ENCODE assay signal across 25 mouse cellular contexts in genomic region chr4:62372818-62373520, GRCm38 (mm10). TPM values are rescaled to one million over a fixed set of nuclear protein-coding genes. Genes with fewer than 3 reads are reported as not detected.
DNase-seq lines count a peak whose midpoint lies in the region; ATAC-seq and TF ChIP-seq lines count a peak whose summit lies in the region.
"Had no signal": no experiment of that assay in that cellular context is flagged by ENCODE, and none has a peak within 500 bp of the region (broad histone marks: within the 10 kb centered on the region; RNA-seq: fewer than 3 reads in every experiment).

No protein-coding gene starts in this region.

- peaks cover 23% of the 10 kb centered on the region for H3K4me1 ChIP-seq in kidney, adult 2 months (ENCODE audit: control insufficient read depth, insufficient read depth, low read length)
- H3K4me1 ChIP-seq in liver, postnatal 0 days (ENCODE audit: insufficient read depth), result peaks cover 65% of the 10 kb centered on the region
- H3K4me1 ChIP-seq: embryonic facial prominence, embryonic 12.5 days had no signal

- peak; percentile 36 to 60 for DNase-seq in adrenal gland, adult (ENCODE audit: inconsistent age in 2 of 2, low spot score in 1 of 2)
- DNase-seq in adrenal gland, postnatal 14 days, result no peak
- DNase-seq in kidney, adult 2 months, result no peak
- no peak for DNase-seq in kidney, postnatal 4 days
- no peak for DNase-seq in liver, postnatal 0 days
- no peak for DNase-seq in thymus, adult 18-20 months
- DNase-seq in layer of hippocampus, adult 9-11 months, result no peak
- DNase-seq: cerebellum, adult 11 months; cerebellum, adult 9-11 months; embryo, embryonic 11 days; gastrocnemius, postnatal 25 days; heart, adult 18-20 months; heart, postnatal 4 days; kidney, adult 18-20 months; lung, adult 18-20 months; lung, postnatal 4 days; midbrain, embryonic 14.5 days had no signal

- no peaks in the 10 kb centered on the region for H3K9me3 ChIP-seq in liver, postnatal 0 days (ENCODE audit: low read length)
- H3K9me3 ChIP-seq: embryonic facial prominence, embryonic 12.5 days; heart, embryonic 12.5 days; limb, embryonic 12.5 days had no signal

- no peak for TF ChIP-seq CTCF in kidney, adult 2 months (conservative IDR thresholded peaks at IDR 0.05; ENCODE audit: insufficient read depth, insufficient read length, low read depth, low read length)
- no peak for TF ChIP-seq CTCF in liver, postnatal 0 days (IDR thresholded peaks at IDR 0.05; ENCODE audit: low read depth)

- no peak for TF ChIP-seq POLR2A in kidney, adult 2 months (IDR thresholded peaks at IDR 0.05; ENCODE audit: low read depth, low read length)

- peak overlapping the region; percentile 29; the same call in 1 of the 2 replicates for H3K27ac ChIP-seq in kidney, adult 2 months (ENCODE audit: insufficient read depth, low read depth, low read length)
- H3K27ac ChIP-seq in liver, postnatal 0 days (ENCODE audit: low read depth), result peak overlapping the region; percentile 37; the same call in 1 of the 2 replicates
- H3K27ac ChIP-seq: embryonic facial prominence, embryonic 12.5 days; hindbrain, embryonic 14.5 days; left cerebral cortex, adult 2 months; limb, embryonic 12.5 days had no signal

- no peaks in the 10 kb centered on the region for H3K27me3 ChIP-seq in kidney, adult 2 months (replicated peaks; ENCODE audit: control insufficient read depth, insufficient read depth, low read length)
- no peaks in the 10 kb centered on the region for H3K27me3 ChIP-seq in liver, postnatal 0 days (ENCODE audit: insufficient read depth, low read length)
- H3K27me3 ChIP-seq: embryonic facial prominence, embryonic 12.5 days; heart, embryonic 12.5 days; limb, embryonic 12.5 days; Patski had no signal

- no peak overlapping the region for H3K4me3 ChIP-seq in kidney, adult 2 months (ENCODE audit: insufficient read depth, low read depth, low read length)
- H3K4me3 ChIP-seq in liver, postnatal 0 days (ENCODE audit: low read depth, low read length), result no peak overlapping the region
- H3K4me3 ChIP-seq: embryonic facial prominence, embryonic 12.5 days; heart, embryonic 12.5 days; left cerebral cortex, adult 2 months; limb, embryonic 12.5 days had no signal

- peak; percentile 52 for ATAC-seq in liver, postnatal 0 days
- ATAC-seq: forebrain, embryonic 14.5 days; lung, postnatal 0 days; Patski had no signal

- WGBS in kidney, adult 2 months, result 73% methylated on average over 9 of the region's 9 CpGs
- WGBS in liver, postnatal 0 days (ENCODE audit: insufficient replicate concordance), result 51% methylated on average over 9 of the region's 9 CpGs

- H3K9ac ChIP-seq in liver, postnatal 0 days (replicated peaks), result no peak overlapping the region; the same call in 1 of the 2 replicates
- H3K9ac ChIP-seq: embryonic facial prominence, embryonic 12.5 days; heart, embryonic 12.5 days; hindbrain, embryonic 14.5 days; limb, embryonic 12.5 days had no signal

- no peak overlapping the region; the same call in 1 of the 2 replicates for H3K4me2 ChIP-seq in liver, postnatal 0 days (ENCODE audit: low read depth, low read length)
- H3K4me2 ChIP-seq: embryonic facial prominence, embryonic 12.5 days; heart, embryonic 12.5 days; hindbrain, embryonic 14.5 days; limb, embryonic 12.5 days had no signal

- TF ChIP-seq EP300 in liver, postnatal 0 days (IDR thresholded peaks at IDR 0.05; ENCODE audit: low read depth), result no peak

- H3K36me3 ChIP-seq in kidney, adult 2 months (ENCODE audit: control insufficient read depth, insufficient read depth, low read length), result no peaks in the 10 kb centered on the region
- H3K36me3 ChIP-seq in liver, postnatal 0 days (replicated peaks; ENCODE audit: insufficient read depth, low read length), result no peaks in the 10 kb centered on the region
- H3K36me3 ChIP-seq: embryonic facial prominence, embryonic 12.5 days; heart, embryonic 12.5 days; limb, embryonic 12.5 days had no signal

RNA-seq across cellular contexts. Expression of gene Slc31a1, which starts 12.4 kb away (rescaled TPM):
- total RNA-seq in adrenal gland, postnatal 14 days (2021), result 57.8 and 58.8 TPM in 2 replicates
- 69.1 and 78.3 TPM in 2 replicates for polyA plus RNA-seq in kidney, adult 2 months (2012; rRNA removed)
- polyA plus RNA-seq in liver, postnatal 0 days (2015; fragmentation: Nextera tagmentation; extraction: Ambion mirVana), result 50.9 and 54.3 TPM in 2 replicates

RNA-seq across cellular contexts. Expression of gene Fkbp15, which starts 12.6 kb away (rescaled TPM):
- 33.5 and 35.6 TPM in 2 replicates for total RNA-seq in adrenal gland, postnatal 14 days (2021)
- polyA plus RNA-seq in kidney, adult 2 months (2012; rRNA removed), result 32.2 and 36.6 TPM in 2 replicates
- 11.7 and 13.3 TPM in 2 replicates for polyA plus RNA-seq in liver, postnatal 0 days (2015; fragmentation: Nextera tagmentation; extraction: Ambion mirVana)

RNA-seq across cellular contexts. Expression of gene Cdc26, which starts 35.5 kb away (rescaled TPM):
- total RNA-seq in adrenal gland, postnatal 14 days (2021), result 67.1 and 70.0 TPM in 2 replicates
- 25.3 and 31.7 TPM in 2 replicates for polyA plus RNA-seq in kidney, adult 2 months (2012; rRNA removed)
- 45.5 and 50.7 TPM in 2 replicates for polyA plus RNA-seq in liver, postnatal 0 days (2015; fragmentation: Nextera tagmentation; extraction: Ambion mirVana)

RNA-seq across cellular contexts. Expression of gene Prpf4, which starts 35.6 kb away (rescaled TPM):
- 21.4 and 26.3 TPM in 2 replicates for total RNA-seq in adrenal gland, postnatal 14 days (2021)
- 10.4 and 10.9 TPM in 2 replicates for polyA plus RNA-seq in kidney, adult 2 months (2012; rRNA removed)
- polyA plus RNA-seq in liver, postnatal 0 days (2015; fragmentation: Nextera tagmentation; extraction: Ambion mirVana), result 5.5 and 6.2 TPM in 2 replicates

Comparison
In these comparisons a context has a peak if more than half of its experiments do, and no peak if none do; other contexts are left out.
1. DNase-seq: peak in adrenal gland, adult (2 of 2); none in adrenal gland, postnatal 14 days (single experiment), kidney, adult 2 months (single experiment), kidney, postnatal 4 days (0 of 2), liver, postnatal 0 days (single experiment), thymus, adult 18-20 months (0 of 2) and layer of hippocampus, adult 9-11 months (single experiment).